ENCODE assay signal across 13 mouse cellular contexts in genomic region chr19:35886270-35886669, GRCm38 (mm10).
"Had no signal": no experiment of that assay in that cellular context is flagged by ENCODE, and none has a peak within 500 bp of the region (broad histone marks: within the 10 kb centered on the region; RNA-seq: fewer than 3 reads in every experiment).

No protein-coding gene starts in this region.

- DNase-seq: lung, adult 18-20 months; lung, embryonic 14.5 days; lung, postnatal 10 days; lung, postnatal 4 days; midbrain, embryonic 14.5 days; retina, postnatal 1 day; right cerebral cortex, postnatal 14 days; right cerebral cortex, postnatal 4 days; spleen, adult 18-20 months; thymus, adult 2 months; thymus, postnatal 25 days; thymus, postnatal 4 days had no signal

- ATAC-seq: midbrain, embryonic 16.5 days had no signal
